Mouse (Mus musculus) MEL (cell line): ENCODE measurements around the gene Tax1bp1. TPM values are rescaled to one million over a fixed set of nuclear protein-coding genes. Genes with fewer than 3 reads are reported as not detected.

Source experiments
- DNase-seq: peaks from one replicate; pipeline ENCODE4 v3.0.0; 2011; ENCODE audit warnings: low read depth, low spot score
- H3K27ac ChIP-seq: 2 replicates; pipeline ENCODE4 v1.5.1; 2012; ENCODE audit warnings: low read depth, mild to moderate bottlenecking, control low read depth, low read length, moderate library complexity; ENCODE audit not compliant: control insufficient read depth
- H3K27me3 ChIP-seq, 2 experiments: fragments of 150-350 bp in 1 of 2; sonication (generic) in 1 of 2; 2 replicates each; pipeline ENCODE4 v1.6.1; 2012; ENCODE audit warnings: low read length in 2 of 2, mild to moderate bottlenecking in 2 of 2, improper control_type of control experiment in 1 of 2, moderate library complexity in 1 of 2; ENCODE audit not compliant: insufficient read depth in 2 of 2, control insufficient read depth in 1 of 2
- H3K36me3 ChIP-seq, 2 experiments: 2 replicates each; pipeline ENCODE4 v1.6.1; 2012 to 2014; ENCODE audit warnings: low read length in 2 of 2, improper control_type of control experiment in 1 of 2, inconsistent platforms in 1 of 2, mild to moderate bottlenecking in 1 of 2; ENCODE audit not compliant: insufficient read depth in 2 of 2, control insufficient read depth in 1 of 2
- H3K4me1 ChIP-seq, 2 experiments: fragments of 150-350 bp in 1 of 2; sonication (generic) in 1 of 2; 2 replicates each; pipeline ENCODE4 v1.6.1; 2012; ENCODE audit warnings: low read length in 2 of 2, improper control_type of control experiment in 1 of 2, mild to moderate bottlenecking in 1 of 2; ENCODE audit not compliant: insufficient read depth in 2 of 2, control insufficient read depth in 1 of 2
- H3K4me3 ChIP-seq, 2 experiments: fragments of 150-350 bp in 1 of 2; sonication (generic) in 1 of 2; 2 replicates each; pipeline ENCODE4 v1.5.1; 2012; ENCODE audit warnings: low read depth in 2 of 2, low read length in 2 of 2, mild to moderate bottlenecking in 2 of 2, moderate library complexity in 2 of 2, control low read depth in 1 of 2, improper control_type of control experiment in 1 of 2; ENCODE audit not compliant: control insufficient read depth in 1 of 2, insufficient read depth in 1 of 2
- H3K79me2 ChIP-seq: 2 replicates; pipeline ENCODE4 v1.6.1; 2012; ENCODE audit warnings: mild to moderate bottlenecking, low read length, moderate library complexity; ENCODE audit not compliant: control insufficient read depth, poor library complexity, insufficient read depth
- H3K9ac ChIP-seq: 2 replicates; pipeline ENCODE4 v1.6.1; 2012; ENCODE audit warnings: low read depth, mild to moderate bottlenecking, control low read depth, low read length, moderate library complexity; ENCODE audit not compliant: control insufficient read depth, poor library complexity, severe bottlenecking
- H3K9me3 ChIP-seq: fragments of 150-350 bp; sonication (generic); replicated peaks from 2 replicates; pipeline ENCODE4 v1.6.1; 2012; ENCODE audit warnings: mild to moderate bottlenecking, low read length, improper control_type of control experiment, moderate library complexity; ENCODE audit not compliant: insufficient read depth
- BHLHE40 ChIP-seq: IDR thresholded peaks from 2 replicates; pipeline ENCODE4 v1.6.1; 2012; ENCODE audit warnings: low read depth, mild to moderate bottlenecking, inconsistent platforms, low read length, improper control_type of control experiment, borderline replicate concordance
- CHD2 ChIP-seq: IDR thresholded peaks from 2 replicates; pipeline ENCODE4 v1.6.1; 2011; ENCODE audit warnings: low read length, improper control_type of control experiment
- CTCF ChIP-seq, 3 experiments: IDR thresholded peaks in 2 of 3; conservative IDR thresholded peaks in 1 of 3; 2 replicates each; pipeline ENCODE4 v1.5.1; 2011 to 2012; ENCODE audit warnings: low read length in 3 of 3, low read depth in 2 of 3, mild to moderate bottlenecking in 2 of 3, improper control_type of control experiment in 1 of 3, inconsistent platforms in 1 of 3, mixed read lengths in 1 of 3, moderate library complexity in 1 of 3; ENCODE audit not compliant: control insufficient read depth in 1 of 3, insufficient read depth in 1 of 3, poor library complexity in 1 of 3, severe bottlenecking in 1 of 3
- E2F4 ChIP-seq: IDR thresholded peaks from 2 replicates; pipeline ENCODE4 v1.6.1; 2011; ENCODE audit warnings: low read depth, low read length, improper control_type of control experiment, borderline replicate concordance
- EP300 ChIP-seq, 2 experiments: IDR thresholded peaks; 2 replicates each; pipeline ENCODE4 v1.6.1; 2011; ENCODE audit warnings: improper control_type of control experiment in 2 of 2, low read length in 2 of 2, low read depth in 1 of 2, mild to moderate bottlenecking in 1 of 2
- ETS1 ChIP-seq: IDR thresholded peaks from 2 replicates; pipeline ENCODE4 v1.6.1; 2012; ENCODE audit warnings: low read depth, mild to moderate bottlenecking, inconsistent platforms, low read length, improper control_type of control experiment, moderate library complexity
- GABPA ChIP-seq: IDR thresholded peaks from 2 replicates; pipeline ENCODE4 v1.6.1; 2012; ENCODE audit warnings: low read depth, mild to moderate bottlenecking, inconsistent platforms, low read length, improper control_type of control experiment, moderate library complexity
- GATA1 ChIP-seq: IDR thresholded peaks from 2 replicates; pipeline ENCODE4 v1.6.1; 2011; ENCODE audit warnings: low read depth, low read length, improper control_type of control experiment
- HCFC1 ChIP-seq: IDR thresholded peaks from 2 replicates; pipeline ENCODE4 v1.6.1; 2012; ENCODE audit warnings: low read depth, mild to moderate bottlenecking, inconsistent platforms, low read length, improper control_type of control experiment, moderate library complexity
- JUND ChIP-seq: IDR thresholded peaks from 2 replicates; pipeline ENCODE4 v1.6.1; 2011; ENCODE audit warnings: low read depth, mild to moderate bottlenecking, improper control_type of control experiment, low read length
- KAT2A ChIP-seq: conservative IDR thresholded peaks from 2 replicates; pipeline ENCODE4 v1.6.1; 2012; ENCODE audit warnings: low read depth, low read length, improper control_type of control experiment, inconsistent platforms
- MAFK ChIP-seq: IDR thresholded peaks from 2 replicates; pipeline ENCODE4 v1.6.1; 2011; ENCODE audit warnings: low read depth, mild to moderate bottlenecking, low read length, improper control_type of control experiment, borderline replicate concordance
- MAX ChIP-seq: IDR thresholded peaks from 2 replicates; pipeline ENCODE4 v1.6.1; 2011; ENCODE audit warnings: low read length, improper control_type of control experiment
- MAZ ChIP-seq: IDR thresholded peaks from 2 replicates; pipeline ENCODE4 v1.6.1; 2012; ENCODE audit warnings: low read depth, mild to moderate bottlenecking, inconsistent platforms, low read length, improper control_type of control experiment
- MXI1 ChIP-seq: IDR thresholded peaks from 2 replicates; pipeline ENCODE4 v1.6.1; 2011; ENCODE audit warnings: mild to moderate bottlenecking, low read depth, low read length, improper control_type of control experiment
- MYB ChIP-seq: IDR thresholded peaks from 2 replicates; pipeline ENCODE4 v1.6.1; 2011; ENCODE audit warnings: mild to moderate bottlenecking, low read depth, low read length, improper control_type of control experiment
- MYC ChIP-seq: IDR thresholded peaks from 2 replicates; pipeline ENCODE4 v1.6.1; 2011; ENCODE audit warnings: low read depth, mild to moderate bottlenecking, low read length, improper control_type of control experiment, moderate library complexity
- NELFE ChIP-seq: IDR thresholded peaks from 2 replicates; pipeline ENCODE4 v1.6.1; 2011; ENCODE audit warnings: low read depth, low read length, improper control_type of control experiment
- NRF1 ChIP-seq: IDR thresholded peaks from 2 replicates; pipeline ENCODE4 v1.6.1; 2014; ENCODE audit warnings: low read depth, mild to moderate bottlenecking, inconsistent platforms, low read length, improper control_type of control experiment, moderate library complexity; ENCODE audit not compliant: poor library complexity, insufficient read depth, severe bottlenecking
- POLR2A ChIP-seq, 2 experiments: IDR thresholded peaks; 2 replicates each; pipeline ENCODE4 v1.6.1; 2011 to 2012; ENCODE audit warnings: low read length in 2 of 2, mild to moderate bottlenecking in 2 of 2, control low read depth in 1 of 2, improper control_type of control experiment in 1 of 2, low read depth in 1 of 2, moderate library complexity in 1 of 2; ENCODE audit not compliant: control insufficient read depth in 1 of 2, insufficient read depth in 1 of 2, poor library complexity in 1 of 2
- POLR2AphosphoS2 ChIP-seq: IDR thresholded peaks from 2 replicates; pipeline ENCODE4 v1.6.1; 2011; ENCODE audit warnings: low read length, improper control_type of control experiment
- SIN3A ChIP-seq: IDR thresholded peaks from 2 replicates; pipeline ENCODE4 v1.6.1; 2012; ENCODE audit warnings: low read length, improper control_type of control experiment, inconsistent platforms
- SMC3 ChIP-seq: IDR thresholded peaks from 2 replicates; pipeline ENCODE4 v1.6.1; 2011; ENCODE audit warnings: low read depth, low read length, improper control_type of control experiment
- TAL1 ChIP-seq: IDR thresholded peaks from 2 replicates; pipeline ENCODE4 v1.6.1; 2012; ENCODE audit warnings: mild to moderate bottlenecking, inconsistent platforms, low read length, moderate library complexity, mixed read lengths
- TCF12 ChIP-seq: IDR thresholded peaks from 2 replicates; pipeline ENCODE4 v1.6.1; 2014; ENCODE audit warnings: low read depth, mild to moderate bottlenecking, inconsistent platforms, low read length, improper control_type of control experiment, moderate library complexity
- UBTF ChIP-seq: IDR thresholded peaks from 2 replicates; pipeline ENCODE4 v1.6.1; 2012; ENCODE audit warnings: low read depth, mild to moderate bottlenecking, inconsistent platforms, low read length, improper control_type of control experiment, moderate library complexity, borderline replicate concordance; ENCODE audit not compliant: insufficient read depth
- USF2 ChIP-seq, 2 experiments: IDR thresholded peaks; 2 replicates each; pipeline ENCODE4 v1.6.1; 2011 to 2012; ENCODE audit warnings: improper control_type of control experiment in 2 of 2, low read length in 2 of 2, borderline replicate concordance in 1 of 2, inconsistent platforms in 1 of 2, low read depth in 1 of 2, mild to moderate bottlenecking in 1 of 2; ENCODE audit not compliant: insufficient read depth in 1 of 2
- ZC3H11A ChIP-seq: IDR thresholded peaks from 2 replicates; pipeline ENCODE4 v1.6.1; 2012; ENCODE audit warnings: low read depth, mild to moderate bottlenecking, inconsistent platforms, low read length, improper control_type of control experiment
- ZKSCAN1 ChIP-seq: IDR thresholded peaks from 2 replicates; pipeline ENCODE4 v1.6.1; 2012; ENCODE audit warnings: low read depth, mild to moderate bottlenecking, inconsistent platforms, low read length, improper control_type of control experiment, moderate library complexity
- ZMIZ1 ChIP-seq: IDR thresholded peaks from 2 replicates; pipeline ENCODE4 v1.6.1; 2012; ENCODE audit warnings: low read depth, mild to moderate bottlenecking, inconsistent platforms, low read length, improper control_type of control experiment, moderate library complexity
- ZNF384 ChIP-seq: IDR thresholded peaks from 2 replicates; pipeline ENCODE4 v1.6.1; 2012; ENCODE audit warnings: low read depth, mild to moderate bottlenecking, inconsistent platforms, low read length, improper control_type of control experiment
- polyA plus RNA-seq, 2 experiments: library from polyadenylated mRNA; stranded (reverse) in 1 of 2; unstranded in 1 of 2; fragments of >175 nt in 1 of 2; fragments of >200 nt in 1 of 2; gene quantifications; 2 replicates each; pipeline versions ENCODE4 v1.2.1 to v1.2.4; 2012; ENCODE audit warnings: low replicate concordance in 2 of 2, low read depth in 1 of 2; ENCODE audit not compliant: insufficient read length in 2 of 2, insufficient read depth in 1 of 2, missing spikeins in 1 of 2
- total RNA-seq: library from RNA; depleted of rRNA; stranded (reverse); fragments of 300-350 nt; gene quantifications from 2 replicates; pipeline ENCODE4 v1.2.3, GENCODE M21; 2012

Tax1bp1 gene
- total and polyA plus RNA-seq, 3 experiments, result 39.8 to 45.6 TPM; not detected in 1

GRCm38 (mm10) chr6:52802181-52802580 lies 88.7 kb downstream of the Tax1bp1 start:
- Histone ChIP-seq H3K4me1 (no peaks in the 10 kb centered on the region), H3K9ac (no peak overlapping the region)

GRCm38 (mm10) chr6:52805237-52805856 lies 91.8 kb downstream of the Tax1bp1 start:
- Histone ChIP-seq H3K9ac (no peak overlapping the region), H3K4me1 (no peaks in the 10 kb centered on the region), H3K9me3 (no peaks in the 10 kb centered on the region), H3K36me3 (no peaks in the 10 kb centered on the region), H3K4me3 (no peak overlapping the region), H3K27ac (no peak overlapping the region), H3K27me3 (peaks cover 0 to 4% of the 10 kb centered on the region in 2 experiments; a peak in 2 of 4 replicates), H3K79me2 (no peaks in the 10 kb centered on the region)
- DNase-seq, result no peak
- TF ChIP-seq MAX (no peak), CTCF (IDR thresholded peaks at IDR 0.05 in 2 of 3, conservative IDR thresholded peaks at IDR 0.05 in 1 of 3; ENCODE audit: control insufficient read depth in 1 of 3, insufficient read depth in 1 of 3, low read depth in 2 of 3, low read length in 3 of 3, poor library complexity in 1 of 3, severe bottlenecking in 1 of 3) (no peak), EP300 (IDR thresholded peaks at IDR 0.05; ENCODE audit: low read depth in 1 of 2, low read length in 2 of 2) (no peak), ZMIZ1 (no peak), UBTF (no peak), NELFE (no peak), POLR2AphosphoS2 (no peak), E2F4 (no peak), JUND (no peak), CHD2 (no peak), HCFC1 (no peak), NRF1 (no peak), MAZ (no peak), MYB (no peak), MYC (no peak), USF2 (IDR thresholded peaks at IDR 0.05; ENCODE audit: borderline replicate concordance in 1 of 2, insufficient read depth in 1 of 2, low read depth in 1 of 2, low read length in 2 of 2) (no peak), MAFK (no peak), ETS1 (no peak), ZC3H11A (no peak)

More at GRCm38 (mm10) chr6:52802181-52802580, 88.7 kb downstream of the Tax1bp1 start:
- no peak for DNase-seq
- Histone ChIP-seq H3K79me2 (no peaks in the 10 kb centered on the region), H3K4me3 (no peak overlapping the region), H3K27ac (no peak overlapping the region), H3K36me3 (no peaks in the 10 kb centered on the region), H3K27me3 (no peaks in the 10 kb centered on the region), H3K9me3 (no peaks in the 10 kb centered on the region)
- TF ChIP-seq MYC, result no peak
- no peak for TF ChIP-seq E2F4
- TF ChIP-seq GABPA, result no peak
- TF ChIP-seq BHLHE40, result no peak
- TF ChIP-seq KAT2A, result no peak
- TF ChIP-seq TCF12, result no peak
- TF ChIP-seq ZKSCAN1, result no peak
- no peak for TF ChIP-seq GATA1
- TF ChIP-seq MAFK, result no peak
- no peak for TF ChIP-seq MAX
- no peak for TF ChIP-seq CTCF (IDR thresholded peaks at IDR 0.05 in 2 of 3, conservative IDR thresholded peaks at IDR 0.05 in 1 of 3; ENCODE audit: control insufficient read depth in 1 of 3, insufficient read depth in 1 of 3, low read depth in 2 of 3, low read length in 3 of 3, poor library complexity in 1 of 3, severe bottlenecking in 1 of 3)
- TF ChIP-seq MXI1, result no peak
- TF ChIP-seq JUND, result no peak
- no peak for TF ChIP-seq TAL1
- TF ChIP-seq ETS1, result no peak
- no peak for TF ChIP-seq SMC3
- no peak for TF ChIP-seq SIN3A
- TF ChIP-seq ZNF384, result no peak
- no peak for TF ChIP-seq EP300 (IDR thresholded peaks at IDR 0.05; ENCODE audit: low read depth in 1 of 2, low read length in 2 of 2)
- no peak for TF ChIP-seq POLR2A (IDR thresholded peaks at IDR 0.05; ENCODE audit: control insufficient read depth in 1 of 2, insufficient read depth in 1 of 2, low read depth in 1 of 2, low read length in 2 of 2, poor library complexity in 1 of 2)
